Mouse (Mus musculus): ENCODE results near the gene Btbd7. TPM values are rescaled to one million over a fixed set of nuclear protein-coding genes. Genes with fewer than 3 reads are reported as not detected.

The Btbd7 gene
- polyA plus RNA-seq, 1 experiment from 2014 or later = 14.9 TPM

Other genes with a start within 250 kb of the Btbd7 start
- gene Itpk1, start 173.5 kb downstream of the Btbd7 start, polyA plus RNA-seq (2014; fragmentation: Nextera tagmentation; extraction: Ambion mirVana) = 31.6 and 35.0 TPM in 2 replicates
- gene Moap1, start 134.8 kb downstream of the Btbd7 start, polyA plus RNA-seq (2014; fragmentation: Nextera tagmentation; extraction: Ambion mirVana) = 64.6 and 67.3 TPM in 2 replicates
- 11.9 and 12.8 TPM in 2 replicates for gene Tmem251, start 134.7 kb downstream of the Btbd7 start, polyA plus RNA-seq (2014; fragmentation: Nextera tagmentation; extraction: Ambion mirVana)
- not detected in 2 replicates for gene Gm28051, start 120.7 kb downstream of the Btbd7 start, polyA plus RNA-seq (2014; fragmentation: Nextera tagmentation; extraction: Ambion mirVana)
- 40.2 and 45.7 TPM in 2 replicates for gene Gon7, start 120.7 kb downstream of the Btbd7 start, polyA plus RNA-seq (2014; fragmentation: Nextera tagmentation; extraction: Ambion mirVana)
- gene Ubr7, start 120.5 kb downstream of the Btbd7 start, polyA plus RNA-seq (2014; fragmentation: Nextera tagmentation; extraction: Ambion mirVana) = 44.8 and 48.6 TPM in 2 replicates
- gene Gm20604, start 119.8 kb downstream of the Btbd7 start, polyA plus RNA-seq (2014; fragmentation: Nextera tagmentation; extraction: Ambion mirVana) = 49.5 and 50.7 TPM in 2 replicates
- gene Cox8c, start 20.8 kb upstream of the Btbd7 start, polyA plus RNA-seq (2014; fragmentation: Nextera tagmentation; extraction: Ambion mirVana) = not detected in 2 replicates
- 10.2 and 11.3 TPM in 2 replicates for gene Unc79, start 70.4 kb upstream of the Btbd7 start, polyA plus RNA-seq (2014; fragmentation: Nextera tagmentation; extraction: Ambion mirVana)

Measured in hindbrain, embryonic 14.5 days (tissue).